Mouse (Mus musculus) embryonic facial prominence, embryonic 10.5 days (tissue): Measurements from ENCODE around the gene Dnase1l2. TPM values are rescaled to one million over a fixed set of nuclear protein-coding genes. Genes with fewer than 3 reads are reported as not detected.
"Not testable (repeated sequence)": the region's sequence is repeated elsewhere in the genome, so short reads cannot be mapped to it uniquely, and the experiment has no call there.

Experiments
- DNase-seq: peaks from one replicate; pipeline ENCODE4 v3.0.0-alpha.2; 2017; ENCODE audit warnings: low spot score
- H3K27ac ChIP-seq: fragments of 300-500 bp; sonication (generic); replicated peaks from 2 replicates; pipeline ENCODE4 v1.5.1; 2016; ENCODE audit warnings: mild to moderate bottlenecking
- H3K27me3 ChIP-seq: fragments of 300-500 bp; sonication (generic); replicated peaks from 2 replicates; pipeline ENCODE4 v1.6.1; 2016; ENCODE audit warnings: low read depth, mild to moderate bottlenecking; ENCODE audit not compliant: poor library complexity, severe bottlenecking
- H3K36me3 ChIP-seq: fragments of 300-500 bp; sonication (generic); replicated peaks from 2 replicates; pipeline ENCODE4 v1.6.1; 2016; ENCODE audit warnings: mild to moderate bottlenecking, moderate library complexity
- H3K4me1 ChIP-seq: fragments of 300-500 bp; sonication (generic); 2 replicates; pipeline ENCODE4 v1.6.1; 2016
- H3K4me3 ChIP-seq: fragments of 300-500 bp; sonication (generic); 2 replicates; pipeline ENCODE4 v1.5.1; 2016; ENCODE audit warnings: mild to moderate bottlenecking, moderate library complexity
- H3K9me3 ChIP-seq: fragments of 300-500 bp; sonication (generic); 2 replicates; pipeline ENCODE4 v1.6.1; 2016; ENCODE audit warnings: mild to moderate bottlenecking
- WGBS: fragments of 180-500 bp; shearing (Covaris S2); methylation state at CpG from one replicate; pipeline ENCODE4 v1.1.7; 2016; 5-methylcytosine and 5-hydroxymethylcytosine counted together
- polyA plus RNA-seq: library from polyadenylated mRNA; unstranded; fragments of >200 nt; fragmentation: Nextera tagmentation; extraction: Ambion mirVana; gene quantifications from 2 replicates; pipeline ENCODE4 v1.2.1, GENCODE M21; 2016

Gene Dnase1l2
- polyA plus RNA-seq, 1 experiment from 2014 or later = 3.6 TPM

DNA sequence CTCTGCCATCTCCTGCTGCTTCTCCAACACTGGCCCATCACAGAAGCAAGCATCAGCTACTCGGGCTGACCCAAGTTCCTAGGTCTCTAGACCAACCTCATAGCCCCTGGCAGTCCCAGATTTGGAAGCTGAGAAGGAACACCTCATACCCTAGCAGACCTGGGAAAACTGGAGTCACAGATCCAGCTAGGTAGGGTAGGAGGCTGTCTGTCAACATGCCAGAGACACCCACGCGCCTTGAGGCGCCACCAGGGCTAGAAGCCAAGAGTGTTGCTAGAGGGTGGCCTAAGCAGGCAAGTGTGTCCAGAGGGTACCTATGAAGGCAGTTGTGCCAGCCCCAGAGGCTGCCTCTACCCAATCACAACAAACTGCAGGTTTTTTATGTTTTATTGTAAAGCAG is 504 bp upstream of the Dnase1l2 start:
- Histone ChIP-seq H3K4me3 (no peak overlapping the region), H3K36me3 (peaks cover 100% of the 10 kb centered on the region), H3K4me1 (no peaks in the 10 kb centered on the region), H3K9me3 (no peaks in the 10 kb centered on the region), H3K27me3 (no peaks in the 10 kb centered on the region), H3K27ac (no peak overlapping the region)
- no peak for DNase-seq
- 91% methylated on average over 4 of the region's 4 CpGs for WGBS

DNA sequence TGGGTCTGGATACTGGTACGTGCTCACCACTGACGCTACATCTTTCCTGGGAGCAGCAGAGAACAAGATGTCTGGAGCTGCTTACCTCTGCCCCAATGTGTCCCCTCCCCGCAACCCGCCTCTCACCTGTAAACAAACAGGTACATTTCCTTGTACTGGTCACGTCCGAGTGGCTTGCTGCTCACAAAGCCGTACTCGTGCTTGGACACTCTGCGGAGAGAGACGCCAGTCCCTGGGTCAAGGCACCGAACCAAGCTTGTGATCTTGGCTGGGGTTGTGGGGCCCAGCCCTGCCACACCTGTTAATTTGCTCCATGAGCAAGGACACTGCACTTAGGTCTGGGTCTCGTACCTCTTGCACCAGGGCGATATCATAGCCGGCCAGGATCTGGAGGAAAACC is 798 bp downstream of the Dnase1l2 start:
- Histone ChIP-seq H3K27ac (no peak overlapping the region), H3K4me1 (no peaks in the 10 kb centered on the region), H3K36me3 (peaks cover 100% of the 10 kb centered on the region), H3K4me3 (no peak overlapping the region), H3K27me3 (no peaks in the 10 kb centered on the region), H3K9me3 (no peaks in the 10 kb centered on the region)
- no peak for DNase-seq
- WGBS = 90% methylated on average over 14 of the region's 14 CpGs

DNA sequence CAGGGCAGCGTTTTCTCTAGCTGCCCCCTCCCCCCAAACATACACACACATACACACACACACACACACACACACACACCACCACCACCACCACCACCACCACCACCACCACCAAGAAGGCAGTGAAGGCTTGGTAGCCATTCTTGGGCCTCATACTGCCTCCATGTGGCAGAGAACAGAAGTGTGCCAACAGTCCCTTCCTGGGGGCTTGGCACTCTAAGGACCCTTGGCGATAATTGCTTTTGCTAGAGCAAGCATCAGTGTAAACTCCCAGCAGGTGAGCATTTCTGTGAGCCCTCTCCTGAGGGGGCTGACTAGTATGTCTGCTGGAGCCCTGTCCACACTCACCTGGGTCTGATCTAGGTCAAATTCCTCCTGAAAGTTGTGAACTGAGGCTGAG is 1.8 kb downstream of the Dnase1l2 start:
- Histone ChIP-seq H3K36me3 (peaks cover 99% of the 10 kb centered on the region), H3K4me1 (no peaks in the 10 kb centered on the region)
- WGBS = 57% methylated on average over 2 of the region's 2 CpGs

DNA sequence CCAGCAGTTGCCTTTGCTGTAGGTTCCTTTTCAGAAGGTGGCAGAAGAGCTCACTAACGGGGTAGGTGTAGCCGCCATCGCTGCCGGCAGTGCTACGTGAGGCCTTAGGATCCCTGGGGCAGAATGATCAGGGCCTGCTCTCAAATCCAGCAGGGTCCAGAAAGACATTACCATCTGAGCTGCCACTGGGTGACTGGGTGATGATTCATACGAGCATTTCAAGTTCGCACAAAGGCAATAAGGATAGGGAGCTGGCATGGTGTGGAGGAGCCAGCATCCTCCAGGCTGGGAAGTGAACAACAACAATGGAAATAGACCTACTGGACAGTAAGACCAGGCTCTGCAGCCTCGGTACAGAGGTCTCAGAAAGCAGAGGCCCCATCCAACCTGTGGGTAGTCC is 2.5 kb downstream of the Dnase1l2 start:
- H3K27ac ChIP-seq = no peak overlapping the region
- peaks cover 99% of the 10 kb centered on the region for H3K36me3 ChIP-seq
- no peaks in the 10 kb centered on the region for H3K9me3 ChIP-seq
- no peaks in the 10 kb centered on the region for H3K4me1 ChIP-seq
- H3K27me3 ChIP-seq = no peaks in the 10 kb centered on the region
- DNase-seq = no peak
- WGBS = 91% methylated on average over 8 of the region's 8 CpGs
- H3K4me3 ChIP-seq = no peak overlapping the region

More for the DNA sequence above, 1.8 kb downstream of the Dnase1l2 start:
- no peak overlapping the region for H3K27ac ChIP-seq
- no peaks in the 10 kb centered on the region for H3K27me3 ChIP-seq
- H3K9me3 ChIP-seq = no peaks in the 10 kb centered on the region
- H3K4me3 ChIP-seq = no peak overlapping the region
- DNase-seq = no peak

DNA sequence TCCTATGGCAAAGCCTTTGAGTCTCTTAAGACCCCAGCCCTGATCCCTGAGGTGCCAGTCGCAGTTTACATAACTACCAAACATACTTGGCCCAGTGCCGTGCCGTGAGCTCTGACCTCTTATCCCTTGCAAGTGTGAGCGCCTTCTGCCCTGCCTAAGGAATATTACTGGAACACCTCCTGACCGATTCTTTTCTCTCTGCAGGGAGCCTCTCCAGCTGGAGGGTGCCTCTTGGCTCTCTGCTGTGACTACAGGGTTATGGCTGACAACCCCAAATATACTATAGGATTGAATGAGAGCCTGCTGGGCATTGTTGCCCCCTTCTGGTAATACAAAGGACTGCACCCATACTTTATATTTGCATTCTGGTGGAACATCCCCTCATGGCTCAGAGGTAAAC is 5.9 kb downstream of the Dnase1l2 start:
- no peaks in the 10 kb centered on the region for H3K9me3 ChIP-seq
- H3K27me3 ChIP-seq = no peaks in the 10 kb centered on the region
- no peaks in the 10 kb centered on the region for H3K4me1 ChIP-seq
- no peak overlapping the region for H3K27ac ChIP-seq
- peak; percentile 24 for DNase-seq
- peaks cover 96% of the 10 kb centered on the region for H3K36me3 ChIP-seq
- no peak overlapping the region for H3K4me3 ChIP-seq
- WGBS = 76% methylated on average over 5 of the region's 5 CpGs

DNA sequence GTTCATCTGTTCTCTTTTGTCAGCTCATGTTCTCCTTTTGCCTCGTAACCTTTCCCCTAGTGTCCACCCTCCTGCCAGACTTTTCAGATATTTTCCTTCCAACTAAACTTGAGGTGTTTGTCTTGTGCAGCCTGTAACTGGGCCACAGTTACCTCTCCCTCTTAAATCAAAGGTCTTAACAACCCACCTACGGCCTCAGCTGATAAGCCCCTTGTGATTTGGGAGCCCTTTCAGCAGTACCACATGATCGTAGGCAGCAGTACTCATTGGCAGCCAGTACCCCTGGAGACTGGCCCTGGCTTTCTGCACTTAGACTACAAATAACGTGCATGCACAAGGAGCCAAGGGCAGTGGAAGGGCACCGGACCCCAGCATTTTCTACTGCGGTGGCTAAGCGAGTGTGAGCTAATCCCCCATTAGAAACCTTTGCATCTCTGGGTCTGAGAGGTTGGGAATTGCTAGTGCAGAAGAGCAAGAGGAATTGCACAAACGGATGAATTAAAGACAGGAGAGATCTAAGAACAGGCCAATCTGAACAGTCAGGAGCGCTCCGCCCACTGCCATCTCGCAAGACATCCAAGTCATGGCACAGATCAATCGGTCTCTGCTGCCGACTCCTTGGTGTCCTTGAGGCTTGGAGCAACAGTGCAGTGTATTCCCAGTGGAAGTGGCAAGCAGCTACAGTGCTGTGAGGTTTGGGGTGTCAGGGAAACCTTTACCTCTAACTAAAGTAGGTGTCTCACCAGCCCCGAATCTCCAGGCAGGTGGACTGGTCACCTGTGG is 13.5 kb downstream of the Dnase1l2 start:
- Histone ChIP-seq H3K4me1 (peaks cover 12% of the 10 kb centered on the region), H3K27ac (no peak overlapping the region), H3K27me3 (no peaks in the 10 kb centered on the region), H3K9me3 (no peaks in the 10 kb centered on the region), H3K4me3 (0 out of 2 replicates have a peak overlapping the region, but pooled peaks have one; percentile 8), H3K36me3 (peaks cover 62% of the 10 kb centered on the region)
- no peak for DNase-seq
- WGBS = 88% methylated on average over 14 of the region's 14 CpGs

DNA sequence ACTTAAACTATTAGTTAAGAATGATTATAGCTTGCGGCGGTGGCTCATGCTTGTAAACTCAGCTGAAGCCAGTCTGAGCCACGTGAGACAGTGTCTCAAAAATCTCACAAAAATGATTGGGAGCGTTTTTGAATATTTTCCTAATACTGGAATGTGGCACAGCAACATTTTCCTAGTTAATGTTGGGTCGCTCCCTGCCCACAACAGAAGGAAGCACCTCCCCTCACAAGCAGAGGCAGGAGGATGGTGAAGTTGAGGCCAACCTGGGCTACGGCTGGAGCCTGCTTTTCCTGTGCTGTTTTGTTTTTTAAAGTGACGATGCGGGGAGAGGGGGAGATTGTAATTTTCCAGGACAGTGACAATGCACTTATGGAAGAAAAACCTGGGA is 15.7 kb downstream of the Dnase1l2 start:
- WGBS = 11% methylated on average over 8 of the region's 8 CpGs
- Histone ChIP-seq H3K27me3 (no peaks in the 10 kb centered on the region), H3K9me3 (no peaks in the 10 kb centered on the region), H3K36me3 (peaks cover 63% of the 10 kb centered on the region), H3K27ac (peak overlapping the region; percentile 97), H3K4me1 (peaks cover 12% of the 10 kb centered on the region), H3K4me3 (peak overlapping the region; percentile 81)
- DNase-seq = peak; percentile 37

DNA sequence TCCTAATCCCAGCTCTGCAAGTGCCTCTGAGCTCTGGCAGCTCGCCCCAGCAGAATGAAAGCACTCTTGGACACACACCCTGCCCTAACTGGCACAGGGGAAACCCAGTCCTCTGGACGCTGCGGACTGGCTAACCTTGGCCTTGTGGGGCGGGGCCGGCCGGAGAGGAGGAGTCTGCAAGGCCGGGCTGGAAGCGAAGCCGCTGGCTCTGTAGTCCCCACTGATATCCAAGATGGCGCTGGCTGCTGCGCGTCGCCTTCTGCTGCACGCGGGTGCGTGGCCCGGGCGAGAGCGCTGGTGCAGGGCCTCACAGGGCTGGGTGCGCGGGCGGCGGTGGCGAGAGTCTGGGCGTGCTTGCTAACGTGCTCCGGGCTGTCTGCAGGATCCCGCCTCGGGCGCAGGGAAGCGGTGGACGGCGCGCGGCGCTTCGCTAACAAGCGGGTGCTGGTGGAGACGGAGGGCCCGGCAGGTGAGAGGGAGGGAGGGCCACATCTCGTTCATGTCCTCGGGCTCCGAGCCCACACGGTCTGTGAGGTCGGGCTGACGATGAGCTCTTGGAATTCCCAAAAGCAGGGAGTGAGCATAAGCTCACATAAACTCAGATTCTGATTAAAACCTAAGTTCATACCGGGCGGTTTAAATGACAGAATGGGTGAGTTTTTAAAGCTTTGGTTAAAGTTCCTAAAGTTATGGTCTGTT is 16.3 kb downstream of the Dnase1l2 start, which contains the start of gene Eci1:
Gene Eci1, plus strand, starts transcription at position 171 of the 699 bp plus-strand sequence.
- H3K36me3 ChIP-seq = peaks cover 65% of the 10 kb centered on the region
- WGBS = under 1% methylated on average over 48 of the region's 48 CpGs

DNA sequence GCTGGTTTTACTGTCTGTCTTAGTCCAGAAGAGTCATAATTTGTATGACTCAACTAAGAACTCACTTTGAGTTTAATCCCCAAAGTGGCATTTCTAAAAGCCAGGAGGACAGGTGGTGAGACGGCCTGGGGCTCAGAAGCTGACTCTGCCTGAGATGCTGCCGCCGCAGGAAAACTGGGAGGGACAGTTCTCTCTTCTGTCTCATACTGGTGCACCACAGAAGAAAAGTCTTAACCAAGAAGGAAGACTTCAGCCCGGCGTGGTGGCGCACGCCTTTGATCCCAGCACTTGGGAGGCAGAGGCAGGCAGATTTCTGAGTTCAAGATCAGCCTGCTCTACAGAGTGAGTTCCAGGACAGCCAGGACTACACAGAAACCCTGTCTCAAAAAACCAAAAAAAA is 17.0 kb downstream of the Dnase1l2 start:
- no peak for DNase-seq
- Histone ChIP-seq H3K4me3 (peak overlapping the region; percentile 81; the same call in 1 of the 2 replicates), H3K4me1 (peaks cover 12% of the 10 kb centered on the region), H3K36me3 (peaks cover 70% of the 10 kb centered on the region), H3K27me3 (no peaks in the 10 kb centered on the region), H3K9me3 (no peaks in the 10 kb centered on the region), H3K27ac (no peak overlapping the region)
- WGBS = 89% methylated on average over 7 of the region's 7 CpGs

More for the DNA sequence above, 16.3 kb downstream of the Dnase1l2 start, which contains the start of gene Eci1:
- Histone ChIP-seq H3K4me1 (peaks cover 12% of the 10 kb centered on the region), H3K27ac (peak within 1 kb of the TSS; percentile 97), H3K4me3 (peak within 1 kb of the TSS; percentile 81), H3K9me3 (no peaks in the 10 kb centered on the region), H3K27me3 (no peaks in the 10 kb centered on the region)
- peak; percentile 95 for DNase-seq

DNA sequence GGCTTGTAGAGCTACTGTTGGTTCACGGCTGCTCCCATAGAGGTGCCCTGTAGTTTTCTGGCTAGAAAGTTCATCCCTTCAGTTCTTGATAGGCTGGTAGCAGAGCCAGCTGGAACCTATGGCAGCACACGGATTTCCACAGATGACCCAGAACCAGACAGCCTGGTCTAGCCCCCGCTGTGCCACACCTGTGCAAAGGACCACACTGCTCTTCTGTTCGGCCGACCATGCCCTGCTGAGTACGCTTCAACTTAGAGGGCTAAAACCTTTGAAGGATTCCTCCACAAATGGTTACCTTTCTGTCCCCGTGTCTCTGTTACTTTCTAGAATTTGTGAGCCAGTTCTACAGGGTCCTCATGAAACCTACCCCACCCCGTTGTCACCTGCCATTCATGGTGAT is 17.6 kb downstream of the Dnase1l2 start:
- H3K27me3 ChIP-seq, H3K9me3 ChIP-seq, H3K27ac ChIP-seq, DNase-seq, H3K4me3 ChIP-seq: not testable (repeated sequence)
- H3K4me1 ChIP-seq = peaks cover 12% of the 10 kb centered on the region
- WGBS = 91% methylated on average over 6 of the region's 8 CpGs
- peaks cover 70% of the 10 kb centered on the region for H3K36me3 ChIP-seq

DNA sequence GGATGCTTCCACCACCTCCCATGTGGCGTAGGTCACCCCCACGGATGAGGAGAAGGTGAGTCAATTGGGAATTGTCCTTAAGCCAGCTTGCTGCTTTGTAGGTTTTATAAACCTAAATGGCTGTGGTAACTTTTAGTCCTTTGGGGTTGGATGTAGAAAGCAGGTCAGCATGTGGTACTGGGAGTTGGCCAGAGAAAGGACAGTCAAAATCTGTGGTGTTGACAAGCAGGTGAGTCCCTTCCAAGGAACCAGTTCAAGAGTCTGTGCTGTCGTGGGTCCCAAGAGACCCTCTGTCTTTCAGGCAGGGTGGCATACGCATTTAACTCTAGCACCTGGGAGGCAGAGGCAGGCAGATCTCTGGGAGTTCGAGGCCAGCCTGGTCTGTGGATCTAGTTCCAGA is 18.4 kb downstream of the Dnase1l2 start:
- no peaks in the 10 kb centered on the region for H3K9me3 ChIP-seq
- H3K27me3 ChIP-seq = no peaks in the 10 kb centered on the region
- H3K27ac ChIP-seq = no peak overlapping the region
- peaks cover 70% of the 10 kb centered on the region for H3K36me3 ChIP-seq
- H3K4me1 ChIP-seq = peaks cover 12% of the 10 kb centered on the region
- no peak for DNase-seq
- 88% methylated on average over 5 of the region's 5 CpGs for WGBS
- no peak overlapping the region for H3K4me3 ChIP-seq

DNA sequence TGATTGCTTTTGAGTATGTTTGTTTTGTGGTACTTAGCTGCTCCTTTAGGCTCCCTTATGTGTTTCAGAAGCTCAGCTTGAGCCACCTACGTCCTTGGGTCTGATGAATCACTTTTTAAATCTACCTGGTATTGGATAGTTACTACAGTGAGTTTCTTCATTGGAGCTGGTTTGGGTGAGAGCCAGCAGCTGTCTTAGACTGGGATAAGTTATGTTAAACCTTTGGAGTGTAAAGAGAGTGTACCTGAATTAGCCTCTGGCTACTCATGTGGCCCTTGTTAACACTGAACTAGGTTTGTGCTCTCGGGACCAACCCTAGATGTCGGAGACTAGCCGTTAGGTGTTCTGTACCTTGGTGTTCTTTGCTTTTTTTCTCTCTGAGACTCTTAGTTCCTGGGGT is 19.8 kb downstream of the Dnase1l2 start:
- peaks cover 12% of the 10 kb centered on the region for H3K4me1 ChIP-seq
- H3K36me3 ChIP-seq = peaks cover 80% of the 10 kb centered on the region
- WGBS = 94% methylated on average over 4 of the region's 4 CpGs
- H3K27me3 ChIP-seq = no peaks in the 10 kb centered on the region
- no peak for DNase-seq
- no peak overlapping the region for H3K27ac ChIP-seq
- H3K4me3 ChIP-seq = no peak overlapping the region
- H3K9me3 ChIP-seq = no peaks in the 10 kb centered on the region
